Mouse (Mus musculus): ENCODE measurements around the gene Faf2. TPM values are rescaled to one million over a fixed set of nuclear protein-coding genes. Genes with fewer than 3 reads are reported as not detected.

The Faf2 gene
- polyA plus RNA-seq, 1 experiment from 2014 or later = 95.3 TPM

GRCm38 (mm10) chr13:54687575-54688424, 66.2 kb downstream of the Faf2 start:
- Histone ChIP-seq H3K36me3 (ENCODE audit: control insufficient read depth, insufficient read depth, low read length) (peaks cover 16% of the 10 kb centered on the region), H3K27ac (ENCODE audit: low read depth) (peak overlapping the region; percentile 98), H3K27me3 (replicated peaks; ENCODE audit: control insufficient read depth, insufficient read depth, low read length) (no peaks in the 10 kb centered on the region), H3K4me2 (ENCODE audit: low read length) (peak overlapping the region; percentile 58), H3K4me3 (ENCODE audit: low read depth, low read length) (peak overlapping the region; percentile 89), H3K9me3 (ENCODE audit: control insufficient read depth, low read length) (no peaks in the 10 kb centered on the region), H3K4me1 (replicated peaks; ENCODE audit: control insufficient read depth, insufficient read depth, low read length) (peaks cover 36% of the 10 kb centered on the region), H3K9ac (ENCODE audit: low read length) (peak overlapping the region; percentile 88)
- WGBS = under 1% methylated on average over 73 of the region's 82 CpGs
- DNase-seq (ENCODE audit: low spot score) (peak; percentile 98), ATAC-seq (replicated peaks; ENCODE audit: low FRiP score, low TSS enrichment, low read depth) (peak; percentile 89)

- Histone ChIP-seq H3K4me1 (replicated peaks; ENCODE audit: control insufficient read depth, insufficient read depth, low read length) (peaks cover 35% of the 10 kb centered on the region), H3K27me3 (replicated peaks; ENCODE audit: control insufficient read depth, insufficient read depth, low read length) (no peaks in the 10 kb centered on the region), H3K36me3 (ENCODE audit: control insufficient read depth, insufficient read depth, low read length) (no peaks in the 10 kb centered on the region), H3K4me2 (ENCODE audit: low read length) (no peak overlapping the region), H3K27ac (ENCODE audit: low read depth) (no peak overlapping the region), H3K9me3 (ENCODE audit: control insufficient read depth, low read length) (no peaks in the 10 kb centered on the region), H3K4me3 (ENCODE audit: low read depth, low read length) (no peak overlapping the region), H3K9ac (ENCODE audit: low read length) (no peak overlapping the region)
- ATAC-seq (replicated peaks; ENCODE audit: low FRiP score, low TSS enrichment, low read depth) (no peak), DNase-seq (ENCODE audit: low spot score) (no peak)
- WGBS = 93% methylated on average over 8 of the region's 8 CpGs
These were observed 68.7 kb downstream of the Faf2 start for GRCm38 (mm10) chr13:54690151-54690740.

GRCm38 (mm10) chr13:54691737-54692136, 70.2 kb downstream of the Faf2 start:
- Histone ChIP-seq H3K27ac (ENCODE audit: low read depth) (no peak overlapping the region), H3K4me3 (ENCODE audit: low read depth, low read length) (no peak overlapping the region), H3K4me2 (ENCODE audit: low read length) (peak overlapping the region; percentile 95), H3K27me3 (replicated peaks; ENCODE audit: control insufficient read depth, insufficient read depth, low read length) (no peaks in the 10 kb centered on the region), H3K4me1 (replicated peaks; ENCODE audit: control insufficient read depth, insufficient read depth, low read length) (peaks cover 24% of the 10 kb centered on the region), H3K9ac (ENCODE audit: low read length) (no peak overlapping the region), H3K36me3 (ENCODE audit: control insufficient read depth, insufficient read depth, low read length) (no peaks in the 10 kb centered on the region), H3K9me3 (ENCODE audit: control insufficient read depth, low read length) (no peaks in the 10 kb centered on the region)
- DNase-seq (ENCODE audit: low spot score) = no peak
- ATAC-seq (replicated peaks; ENCODE audit: low FRiP score, low TSS enrichment, low read depth) = no peak

- Histone ChIP-seq H3K4me2 (ENCODE audit: low read length) (peak overlapping the region; percentile 95), H3K27ac (ENCODE audit: low read depth) (peak overlapping the region; percentile 95), H3K9me3 (ENCODE audit: control insufficient read depth, low read length) (no peaks in the 10 kb centered on the region), H3K27me3 (replicated peaks; ENCODE audit: control insufficient read depth, insufficient read depth, low read length) (no peaks in the 10 kb centered on the region), H3K4me1 (replicated peaks; ENCODE audit: control insufficient read depth, insufficient read depth, low read length) (peaks cover 24% of the 10 kb centered on the region), H3K4me3 (ENCODE audit: low read depth, low read length) (peak overlapping the region; percentile 100), H3K9ac (ENCODE audit: low read length) (peak overlapping the region; percentile 92), H3K36me3 (ENCODE audit: control insufficient read depth, insufficient read depth, low read length) (no peaks in the 10 kb centered on the region)
- no peak for DNase-seq (ENCODE audit: low spot score)
- WGBS = 11% methylated on average over 21 of the region's 21 CpGs
- ATAC-seq (replicated peaks; ENCODE audit: low FRiP score, low TSS enrichment, low read depth) = no peak
These were observed 71.3 kb downstream of the Faf2 start for GRCm38 (mm10) chr13:54692711-54693557.

GRCm38 (mm10) chr13:54693558-54694347, 72.2 kb downstream of the Faf2 start, which contains the start of gene Rnf44:
Gene Rnf44, minus strand, starts transcription at chr13:54693907.
- peak within 1 kb of the TSS; percentile 95 for H3K27ac ChIP-seq (ENCODE audit: low read depth)
- peak; percentile 98 for ATAC-seq (replicated peaks; ENCODE audit: low FRiP score, low TSS enrichment, low read depth)
- H3K9ac ChIP-seq (ENCODE audit: low read length) = peak within 1 kb of the TSS; percentile 92
- H3K9me3 ChIP-seq (ENCODE audit: control insufficient read depth, low read length) = no peaks in the 10 kb centered on the region
- H3K4me3 ChIP-seq (ENCODE audit: low read depth, low read length) = peak within 1 kb of the TSS; percentile 100
- peaks cover 22% of the 10 kb centered on the region for H3K4me1 ChIP-seq (replicated peaks; ENCODE audit: control insufficient read depth, insufficient read depth, low read length)
- no peaks in the 10 kb centered on the region for H3K36me3 ChIP-seq (ENCODE audit: control insufficient read depth, insufficient read depth, low read length)
- H3K27me3 ChIP-seq (replicated peaks; ENCODE audit: control insufficient read depth, insufficient read depth, low read length) = no peaks in the 10 kb centered on the region
- WGBS = under 1% methylated on average over 72 of the region's 92 CpGs
- peak within 1 kb of the TSS; percentile 95 for H3K4me2 ChIP-seq (ENCODE audit: low read length)
- peak; percentile 98 for DNase-seq (ENCODE audit: low spot score)

- peak overlapping the region; percentile 65 for H3K9ac ChIP-seq (ENCODE audit: low read length)
- no peaks in the 10 kb centered on the region for H3K27me3 ChIP-seq (replicated peaks; ENCODE audit: control insufficient read depth, insufficient read depth, low read length)
- 16% methylated on average over 26 of the region's 26 CpGs for WGBS
- H3K27ac ChIP-seq (ENCODE audit: low read depth) = peak overlapping the region; percentile 95
- H3K4me2 ChIP-seq (ENCODE audit: low read length) = peak overlapping the region; percentile 78
- H3K36me3 ChIP-seq (ENCODE audit: control insufficient read depth, insufficient read depth, low read length) = no peaks in the 10 kb centered on the region
- DNase-seq (ENCODE audit: low spot score) (no peak), ATAC-seq (replicated peaks; ENCODE audit: low FRiP score, low TSS enrichment, low read depth) (peak; percentile 73)
- peak overlapping the region; percentile 69 for H3K4me3 ChIP-seq (ENCODE audit: low read depth, low read length)
- H3K9me3 ChIP-seq (ENCODE audit: control insufficient read depth, low read length) = no peaks in the 10 kb centered on the region
- peaks cover 22% of the 10 kb centered on the region for H3K4me1 ChIP-seq (replicated peaks; ENCODE audit: control insufficient read depth, insufficient read depth, low read length)
These were observed 72.9 kb downstream of the Faf2 start for GRCm38 (mm10) chr13:54694348-54695060.

GRCm38 (mm10) chr13:54695479-54696230, 74.1 kb downstream of the Faf2 start:
- 90% methylated on average over 11 of the region's 11 CpGs for WGBS
- no peak for DNase-seq (ENCODE audit: low spot score)
- H3K36me3 ChIP-seq (ENCODE audit: control insufficient read depth, insufficient read depth, low read length) = no peaks in the 10 kb centered on the region
- no peak for ATAC-seq (replicated peaks; ENCODE audit: low FRiP score, low TSS enrichment, low read depth)
- no peaks in the 10 kb centered on the region for H3K27me3 ChIP-seq (replicated peaks; ENCODE audit: control insufficient read depth, insufficient read depth, low read length)
- no peak overlapping the region for H3K4me2 ChIP-seq (ENCODE audit: low read length)
- H3K9me3 ChIP-seq (ENCODE audit: control insufficient read depth, low read length) = no peaks in the 10 kb centered on the region
- no peak overlapping the region for H3K4me3 ChIP-seq (ENCODE audit: low read depth, low read length)
- no peak overlapping the region for H3K27ac ChIP-seq (ENCODE audit: low read depth)
- peaks cover 22% of the 10 kb centered on the region for H3K4me1 ChIP-seq (replicated peaks; ENCODE audit: control insufficient read depth, insufficient read depth, low read length)
- H3K9ac ChIP-seq (ENCODE audit: low read length) = no peak overlapping the region
